Mouse (Mus musculus): ENCODE results near the gene Trip4.

The Trip4 gene

DNA sequence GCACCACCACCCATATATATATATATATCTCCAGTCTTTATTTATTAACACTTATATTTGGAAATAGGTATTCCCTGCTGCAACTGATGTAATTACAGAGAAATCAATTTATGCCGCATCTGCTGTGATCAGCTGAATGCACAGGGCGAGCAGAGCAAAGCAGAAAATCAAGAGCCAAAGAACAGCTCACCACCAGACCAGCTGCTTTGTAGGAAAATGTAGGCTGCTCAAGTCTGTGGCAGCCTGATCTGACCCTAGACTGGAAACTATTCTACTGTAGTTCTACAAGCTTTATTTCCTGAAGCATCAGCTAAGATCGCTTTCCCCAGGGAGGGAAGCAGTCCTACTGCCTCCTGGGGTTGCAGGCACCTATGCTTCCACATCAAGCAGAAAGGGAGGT, 115.1 kb downstream of the Trip4 start:
- no peak for DNase-seq (ENCODE audit: low read depth)

DNA sequence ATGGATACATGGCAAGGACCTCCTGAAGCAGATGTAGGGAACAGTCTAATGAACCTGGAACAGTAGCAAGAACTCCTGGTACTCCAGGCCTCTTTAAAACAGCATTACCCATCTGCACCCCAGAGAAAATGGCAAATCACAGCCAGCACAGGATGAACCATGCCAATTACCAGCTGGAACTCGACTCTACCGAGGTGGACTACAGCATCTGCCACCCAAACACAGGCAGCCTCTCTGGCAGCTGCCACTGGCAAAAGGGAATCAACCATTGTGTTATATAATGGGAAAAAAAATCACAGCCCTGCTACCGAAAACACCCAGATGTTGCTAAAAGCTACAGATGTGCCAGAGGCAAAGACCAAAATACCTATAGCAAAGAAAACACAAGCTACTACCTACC, 115.5 kb downstream of the Trip4 start:
- DNase-seq (ENCODE audit: low read depth) = no peak

DNA sequence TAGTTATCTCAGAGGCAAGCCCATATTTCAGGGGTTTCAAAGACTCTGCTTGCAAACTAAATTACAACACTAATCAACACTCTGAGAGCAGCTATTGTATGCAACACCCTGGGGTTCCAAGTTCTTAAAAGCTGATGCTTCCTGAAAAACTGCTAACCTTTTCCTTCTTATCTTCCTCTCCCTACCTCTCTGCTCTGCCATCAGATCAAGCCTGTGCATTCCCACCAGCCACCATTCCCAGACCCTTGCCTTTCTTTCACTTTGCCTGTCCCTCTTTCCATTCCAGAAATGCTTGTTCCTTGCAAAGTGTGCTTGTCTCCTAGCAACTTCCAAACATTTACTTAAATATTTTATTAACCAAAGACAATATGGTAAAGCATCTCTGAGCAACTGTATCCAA, 116.7 kb downstream of the Trip4 start:
- no peak for DNase-seq (ENCODE audit: low read depth)

DNA sequence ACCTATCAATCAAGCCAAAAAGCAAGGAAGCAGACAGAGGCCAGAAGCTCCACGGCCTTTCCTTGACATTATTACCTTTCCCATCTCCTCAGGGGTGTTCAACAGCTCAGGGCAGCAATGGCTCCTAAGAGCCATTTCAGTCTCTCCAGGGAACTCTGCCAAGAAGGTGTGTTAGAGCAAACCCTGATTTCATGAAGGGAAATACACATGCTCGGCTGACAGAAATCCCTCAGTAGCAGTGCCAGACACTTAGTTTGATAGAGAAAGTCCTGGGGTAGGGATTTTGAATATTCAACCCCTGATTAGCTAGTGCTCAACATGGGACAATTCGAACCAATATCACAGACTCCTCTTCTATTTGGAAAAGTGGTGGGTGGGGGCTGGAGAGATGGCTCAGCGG, 117.5 kb downstream of the Trip4 start:
- no peak for DNase-seq (ENCODE audit: low read depth)

DNA sequence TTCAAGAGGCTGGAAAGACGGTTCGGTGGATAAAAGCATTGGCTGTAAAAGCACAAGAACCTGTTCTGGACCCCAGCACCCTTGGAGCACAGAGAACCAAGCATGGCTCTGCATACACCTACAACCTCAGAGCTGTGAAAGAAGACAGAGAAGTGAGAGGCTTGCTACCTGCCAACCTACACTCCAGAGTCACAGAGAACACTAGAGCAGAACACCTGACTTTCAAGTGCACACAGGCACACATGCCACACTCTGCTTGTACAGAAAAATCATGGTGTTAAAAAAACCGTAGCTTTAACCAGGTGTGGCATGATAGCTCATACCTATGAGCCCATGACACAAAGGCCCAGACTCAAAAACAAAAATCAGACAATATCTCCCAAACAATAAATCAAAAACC, 118.8 kb downstream of the Trip4 start:
- no peak for DNase-seq (ENCODE audit: low read depth)

DNA sequence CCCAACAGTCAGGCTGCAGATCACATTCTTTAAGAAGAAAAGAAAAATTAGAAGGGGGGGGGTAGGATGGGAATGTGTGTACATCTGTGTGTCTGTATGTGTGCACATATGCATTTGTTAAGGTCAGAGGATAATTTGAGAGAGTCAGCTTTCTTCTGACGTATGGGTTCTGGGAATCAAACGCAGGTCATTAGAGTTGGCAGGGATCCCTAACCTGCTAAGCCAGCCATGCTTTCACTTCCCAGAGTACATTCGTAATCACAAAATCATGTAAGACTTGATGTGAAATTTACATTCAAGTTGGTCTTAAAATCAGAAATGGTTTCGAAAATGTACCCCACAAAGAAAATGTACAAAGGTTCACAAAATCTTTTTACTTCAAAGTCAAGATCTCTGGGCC, 120.0 kb downstream of the Trip4 start:
- DNase-seq (ENCODE audit: low read depth) = no peak

DNA sequence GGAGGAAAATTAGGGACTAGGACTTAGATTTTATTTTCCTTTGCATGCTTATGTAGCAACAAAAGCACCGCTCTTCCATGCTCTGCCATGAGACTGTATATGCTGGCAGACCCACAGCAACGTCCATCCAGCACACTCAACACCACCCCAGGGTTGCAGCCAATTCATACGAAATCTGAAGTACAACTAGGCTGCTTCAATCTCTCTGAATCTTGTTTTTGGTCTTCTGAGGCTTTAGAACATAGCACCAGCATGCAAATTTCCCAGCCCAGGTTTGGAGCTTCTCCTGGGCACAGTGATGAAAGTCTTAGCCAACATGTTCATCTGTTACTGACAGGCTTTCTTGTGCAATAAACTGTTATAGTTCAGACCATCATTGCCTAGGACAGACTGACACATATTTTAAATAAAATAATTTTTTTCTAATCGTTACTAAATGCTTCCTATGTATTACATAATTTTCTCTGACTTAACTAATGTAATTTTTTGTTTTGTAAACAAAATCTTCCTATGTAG, 120.7 kb downstream of the Trip4 start:
- peak; percentile 62 for DNase-seq (ENCODE audit: low read depth)

DNA sequence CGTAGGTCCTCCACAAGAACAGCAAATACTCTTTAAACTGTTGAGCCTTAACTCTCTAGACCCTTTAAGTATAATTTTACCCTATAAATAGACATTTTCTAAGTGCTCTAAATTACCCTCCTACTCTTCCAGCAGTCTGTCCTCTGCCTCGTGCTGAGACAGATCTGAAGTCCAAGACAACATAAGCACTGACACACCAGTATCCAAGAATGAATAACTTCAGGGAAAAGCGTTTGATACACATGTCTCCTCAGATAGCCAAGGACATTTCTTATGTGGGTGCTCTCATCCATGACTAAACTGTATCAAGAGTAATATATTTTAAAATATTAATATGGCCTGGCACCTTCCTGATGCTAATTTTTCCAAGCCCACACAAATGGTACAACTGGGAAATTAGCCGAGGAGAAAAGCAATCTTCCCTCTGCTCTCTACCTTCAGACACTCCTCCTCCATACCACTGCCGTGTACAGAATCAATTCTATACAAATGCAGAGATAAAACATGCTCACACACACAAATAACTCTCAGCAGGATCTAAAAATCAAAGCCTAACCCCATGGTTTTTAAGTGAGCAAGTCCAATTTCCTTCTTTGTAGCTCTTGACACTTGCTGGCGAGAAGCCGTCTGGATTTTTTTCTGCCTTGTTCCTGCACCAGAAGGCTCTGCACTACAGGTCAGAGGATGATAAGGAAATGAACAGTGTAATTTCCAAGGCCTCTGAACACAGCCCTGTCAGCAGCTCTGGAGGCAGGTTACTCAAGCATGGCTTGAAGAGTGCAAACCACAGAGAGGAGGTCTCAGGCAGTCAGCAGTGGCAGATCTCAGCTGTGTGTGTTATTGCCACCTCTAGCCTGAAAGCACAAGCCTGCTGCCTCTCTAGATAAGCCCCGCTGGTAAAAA, 121.5 kb downstream of the Trip4 start:
- peak; percentile 91 for DNase-seq (ENCODE audit: low read depth)

DNA sequence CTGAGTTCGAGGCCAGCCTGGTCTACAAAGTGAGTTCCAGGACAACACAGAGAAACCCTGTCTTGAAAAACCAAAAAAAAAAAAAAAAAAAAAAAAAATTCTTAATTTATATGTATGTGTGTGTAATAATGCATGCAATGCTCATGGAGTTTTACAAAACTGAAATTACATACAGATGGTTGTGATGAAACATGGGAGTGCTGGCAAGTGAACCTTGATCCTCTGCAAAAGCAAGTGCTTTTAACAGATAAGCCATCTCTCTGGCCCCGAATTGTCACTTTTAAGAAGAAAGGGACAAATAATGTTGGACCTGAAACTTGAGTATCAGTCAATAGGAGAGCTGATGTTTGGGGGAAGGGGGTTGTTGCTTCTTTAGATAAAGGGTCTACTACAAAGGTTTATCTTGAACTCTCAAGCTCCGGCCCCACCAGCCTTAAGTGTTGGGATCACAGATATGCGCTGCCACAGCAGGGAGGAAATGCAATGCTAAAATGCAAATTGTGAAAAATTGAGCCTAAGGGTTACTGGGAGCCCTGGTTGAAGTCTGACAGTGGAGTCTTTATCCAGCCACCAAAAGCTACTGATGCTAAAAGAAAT, 122.7 kb downstream of the Trip4 start:
- no peak for DNase-seq (ENCODE audit: low read depth)

DNA sequence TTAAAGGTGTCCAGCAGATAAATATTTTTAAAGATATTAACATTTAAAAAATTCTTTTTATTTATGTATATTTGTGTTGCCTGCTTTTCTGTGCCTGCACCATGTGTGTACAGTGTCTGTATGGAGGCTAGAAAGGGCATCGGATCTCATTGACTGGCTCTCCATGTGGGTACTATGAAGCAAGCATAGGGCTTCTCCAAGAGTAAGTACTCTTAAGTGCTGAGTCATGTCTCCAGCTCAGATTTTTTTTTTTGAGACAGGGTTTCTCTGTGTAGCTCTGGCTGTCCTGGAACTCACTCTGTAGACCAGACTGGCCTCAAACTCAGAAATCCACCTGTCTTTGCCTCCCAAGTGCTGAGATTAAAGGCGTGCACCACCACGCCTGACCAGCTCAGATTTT, 129.0 kb downstream of the Trip4 start:
- DNase-seq (ENCODE audit: low read depth) = peak; percentile 53

Data from 416B (cell line).